Mouse (Mus musculus): Measurements from ENCODE around the gene Tst. TPM values are rescaled to one million over a fixed set of nuclear protein-coding genes. Genes with fewer than 3 reads are reported as not detected.

Tst gene
- 10 to 100 TPM; 19.1 to 25.8 (median 22.3) TPM for total RNA-seq (2022)

DNA sequence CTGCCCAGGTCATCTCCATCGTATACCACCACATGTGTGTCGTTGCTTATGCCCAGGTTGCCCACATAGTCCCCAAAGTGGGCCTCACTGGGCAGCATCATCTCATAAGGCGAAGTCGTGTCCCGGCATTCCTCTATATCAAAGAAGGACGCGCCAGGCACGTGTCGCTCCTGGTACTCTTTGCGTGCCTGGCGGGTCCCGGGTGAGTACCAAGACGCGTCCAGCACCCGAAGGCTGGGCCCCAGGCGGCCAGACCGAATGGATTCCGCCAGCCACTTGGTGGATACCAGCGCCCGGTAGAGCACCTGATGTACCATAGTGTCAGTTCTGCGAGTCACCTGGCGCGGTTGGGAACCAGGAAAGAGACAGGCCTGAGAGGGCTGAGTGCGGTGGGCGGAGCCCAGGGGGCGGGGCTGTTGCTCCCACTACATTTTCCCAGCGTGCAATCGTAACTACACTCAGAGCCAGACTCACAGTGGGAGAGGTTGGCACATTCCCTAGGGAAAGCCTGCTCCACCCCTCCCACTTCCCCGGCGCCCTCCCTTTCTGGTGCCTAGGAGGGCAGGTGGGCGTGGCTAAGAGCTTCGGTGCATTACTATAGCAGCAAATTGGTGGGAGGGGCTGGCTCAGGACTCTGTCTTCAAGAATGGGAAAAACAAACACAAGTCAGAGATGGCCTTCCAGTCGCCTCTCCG lies at the start of gene Tst:
Tst (minus strand) TSS at position 391 of the 695 bp plus-strand sequence.
- DNase-seq (ENCODE audit: low spot score in 2 of 2) = peak; percentile 90 to 93

DNA sequence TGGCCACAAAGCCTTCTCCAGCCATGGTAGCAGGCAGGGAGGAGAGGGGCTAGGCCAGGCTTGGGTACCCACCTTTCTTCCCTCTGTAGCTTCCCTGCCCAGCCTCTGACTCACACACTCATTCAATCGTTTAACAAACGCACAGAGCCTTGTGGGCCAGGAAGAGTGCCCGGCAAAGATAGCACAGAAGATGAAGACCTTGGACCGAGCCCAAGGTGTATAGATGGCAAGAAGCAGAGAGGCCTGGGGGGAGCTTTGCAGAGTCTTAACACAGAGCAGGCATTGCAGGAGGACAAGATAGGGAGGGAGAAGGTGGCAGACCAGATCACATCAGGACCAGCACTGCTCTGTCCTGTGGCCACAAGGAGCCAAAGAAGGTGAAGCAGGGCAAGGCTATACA lies 49.5 kb upstream of the Tst start:
- no peak for DNase-seq (ENCODE audit: low spot score in 2 of 2)

DNA sequence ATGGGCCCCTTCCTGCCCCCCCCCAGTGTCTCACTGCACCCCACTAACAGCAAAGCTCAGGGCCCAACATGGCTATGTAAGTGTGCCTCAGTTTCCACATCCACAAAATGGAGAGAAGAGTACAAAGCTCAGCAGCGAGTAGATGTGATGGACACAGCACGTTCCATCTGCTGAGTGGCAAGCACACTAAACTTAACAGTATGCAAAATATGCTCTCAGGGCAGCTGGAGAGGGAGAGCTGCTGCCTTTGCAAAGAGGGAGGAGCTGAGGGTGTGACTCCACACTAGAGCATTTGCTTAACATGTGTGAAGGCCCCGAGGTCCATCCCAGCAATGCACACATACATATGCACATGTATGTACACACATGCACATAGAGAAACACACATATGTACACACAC lies 47.2 kb upstream of the Tst start:
- no peak for DNase-seq (ENCODE audit: low spot score in 2 of 2)

DNA sequence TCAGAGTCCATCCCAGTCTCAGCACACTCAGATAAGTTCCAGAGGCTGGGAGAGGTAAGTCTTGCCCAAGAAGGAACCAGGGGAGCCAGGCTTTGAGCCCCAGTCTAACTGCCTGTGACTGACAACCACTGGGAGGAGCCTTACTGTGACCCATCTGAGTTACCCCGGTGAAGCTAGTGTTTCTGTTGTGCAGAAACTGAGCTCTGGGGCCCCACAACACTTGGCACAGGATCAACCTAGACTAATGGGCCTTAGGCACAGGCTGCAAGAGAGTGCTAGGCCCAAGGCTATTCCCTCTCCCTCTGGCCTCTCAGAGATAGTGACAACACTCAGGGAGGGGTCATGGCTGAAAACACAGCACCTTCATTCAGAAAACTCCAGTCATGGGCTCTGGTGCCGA lies 45.5 kb upstream of the Tst start:
- DNase-seq (ENCODE audit: low spot score in 2 of 2) = no peak

DNA sequence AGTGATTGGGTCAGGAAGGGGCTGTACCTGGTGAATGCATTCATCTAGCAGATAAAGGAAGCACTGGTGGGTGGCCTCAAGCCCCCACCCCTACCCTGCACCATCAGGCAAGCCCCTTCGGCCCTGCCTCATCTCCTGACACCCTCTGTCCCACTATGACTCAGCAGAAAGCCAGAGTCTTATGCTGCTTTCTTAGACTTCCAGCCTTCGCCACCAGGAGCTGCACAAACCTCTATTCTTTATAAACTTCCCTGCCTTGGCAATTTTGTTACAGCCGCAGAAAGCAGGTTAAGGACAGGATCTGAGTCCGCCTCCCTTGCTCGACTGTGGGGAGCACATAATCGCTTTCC lies 44.7 kb upstream of the Tst start:
- DNase-seq (ENCODE audit: low spot score in 2 of 2) = no peak

DNA sequence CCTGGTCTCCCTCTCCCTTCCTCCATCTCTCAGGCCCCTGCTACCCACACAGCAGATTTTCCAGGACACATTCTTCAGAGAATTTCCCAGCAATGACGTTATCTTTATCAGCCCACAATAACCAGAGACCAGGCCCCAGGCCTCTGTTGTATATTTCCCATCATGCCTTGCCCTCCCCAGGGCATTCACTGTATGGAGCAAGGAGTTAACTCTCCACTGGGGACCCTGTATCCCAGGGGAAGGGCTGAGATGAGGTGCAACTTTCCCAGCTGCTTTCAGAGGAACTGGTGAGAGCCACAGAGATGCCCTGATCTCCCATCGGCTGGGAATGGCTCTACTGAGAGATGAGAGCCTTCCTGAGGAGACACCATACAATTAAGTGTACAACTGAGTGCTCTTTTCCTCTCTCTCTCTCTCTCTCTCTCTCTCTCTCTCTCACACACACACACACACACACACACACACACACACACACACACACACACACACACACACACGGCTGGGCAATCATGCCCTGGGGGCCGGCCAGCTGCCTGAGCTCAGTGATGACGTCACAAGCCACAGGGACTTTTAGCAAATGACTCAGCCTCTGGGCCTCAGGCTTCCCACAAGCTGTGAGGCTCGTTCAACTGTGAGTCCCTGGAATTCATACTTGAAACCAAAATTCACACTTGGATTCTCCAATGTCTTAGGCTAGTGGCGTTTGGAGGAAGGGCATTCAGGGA lies 44.1 kb upstream of the Tst start:
- peak in 1 of 2 experiments; percentile 44 for DNase-seq (ENCODE audit: low spot score in 2 of 2)

DNA sequence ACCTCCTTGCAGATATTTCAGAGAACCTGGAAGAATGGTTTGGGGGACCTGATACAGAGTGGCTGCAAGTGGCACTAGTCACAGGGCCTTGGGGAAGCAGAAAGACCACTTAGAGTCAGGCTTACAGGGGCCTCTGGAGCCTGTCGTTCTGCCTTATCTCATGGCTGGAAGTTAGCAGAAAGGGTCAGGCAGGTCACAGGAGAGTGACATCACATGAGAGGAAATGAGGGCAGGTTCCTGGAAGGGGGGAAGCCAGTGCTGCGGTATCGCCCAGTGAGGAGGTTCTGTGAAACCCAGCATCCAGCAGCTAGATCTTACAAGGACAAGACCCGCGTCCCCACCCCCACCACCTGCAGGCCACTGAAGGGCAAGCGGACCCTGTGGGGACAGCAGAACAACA lies 43.4 kb upstream of the Tst start:
- no peak for DNase-seq (ENCODE audit: low spot score in 2 of 2)

DNA sequence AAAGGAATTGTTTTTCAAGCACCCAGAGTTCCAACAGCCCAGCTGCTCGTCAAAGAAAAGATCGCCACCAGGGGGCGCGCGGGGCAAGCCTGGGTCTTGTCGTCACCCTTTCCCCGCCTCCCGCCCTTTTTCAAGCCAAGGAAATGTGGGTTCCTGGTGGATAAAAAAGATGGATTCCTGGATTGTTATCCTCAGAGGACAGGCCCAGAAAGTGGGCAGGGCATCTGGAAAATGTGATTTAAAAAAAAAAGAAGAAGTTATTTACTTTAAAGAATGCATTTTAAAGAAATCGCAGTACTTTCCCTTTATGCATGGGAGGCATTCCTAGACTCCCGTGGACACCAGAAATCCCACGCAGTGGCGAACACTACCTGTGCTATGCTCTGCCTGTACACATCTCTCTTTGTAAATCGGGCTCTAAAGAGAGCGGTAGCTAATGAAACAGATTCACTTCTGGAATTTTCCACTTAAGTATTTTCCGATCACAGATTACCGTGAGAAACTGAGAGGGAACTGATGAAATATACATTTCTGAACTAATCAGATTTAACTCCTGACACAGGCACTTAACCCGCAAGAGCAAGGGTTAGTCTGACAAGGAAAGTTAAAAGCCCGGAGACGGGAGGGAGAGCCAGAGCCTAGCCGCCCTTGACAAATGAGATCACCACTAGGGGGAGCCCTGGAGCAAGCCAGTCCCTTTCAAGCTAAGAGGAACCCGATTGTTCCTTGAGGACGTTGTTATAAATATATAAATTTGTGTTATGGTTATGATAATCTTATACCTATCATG lies 42.2 kb upstream of the Tst start:
- peak; percentile 92 to 94 for DNase-seq (ENCODE audit: low spot score in 2 of 2)

DNA sequence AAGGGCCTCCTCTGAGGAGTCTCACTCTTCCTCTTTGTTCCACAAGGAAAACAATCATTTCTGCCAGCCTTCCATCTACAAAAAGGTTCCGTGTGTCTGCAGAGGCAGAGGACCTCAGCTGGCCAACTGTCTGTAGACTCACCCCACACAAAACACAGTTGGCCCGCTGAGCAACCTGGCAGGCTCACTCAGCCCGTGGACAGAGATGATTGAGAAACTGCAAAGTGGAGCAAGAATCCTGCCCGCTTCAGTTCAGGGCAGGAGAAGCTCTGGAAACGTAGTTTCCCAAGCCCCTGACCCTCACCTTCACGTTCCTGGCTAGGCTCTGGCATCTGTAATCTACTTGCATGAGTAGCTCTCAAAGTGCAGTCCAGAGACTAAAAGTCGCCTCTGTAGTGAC lies 41.4 kb upstream of the Tst start:
- no peak for DNase-seq (ENCODE audit: low spot score in 2 of 2)

DNA sequence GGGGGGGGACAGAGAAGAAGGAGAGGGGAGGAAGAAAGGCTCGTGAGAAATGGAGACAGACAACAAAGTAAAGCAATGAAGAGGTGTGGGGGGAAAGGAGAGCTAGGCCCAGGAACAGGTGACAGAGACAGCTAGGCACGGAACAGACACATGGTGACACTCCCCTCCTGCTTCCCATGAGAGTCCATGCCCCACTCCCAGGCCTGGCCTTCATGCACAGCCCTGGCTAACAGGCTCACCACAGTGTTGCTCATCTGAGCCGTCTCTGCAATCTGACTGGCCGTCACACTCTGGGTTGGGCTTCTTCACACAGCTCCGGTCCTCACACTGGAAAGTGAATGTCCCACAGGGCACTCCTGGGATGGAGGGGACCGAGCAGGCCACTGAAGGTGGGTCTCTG lies 38.1 kb upstream of the Tst start:
- no peak for DNase-seq (ENCODE audit: low spot score in 2 of 2)

DNA sequence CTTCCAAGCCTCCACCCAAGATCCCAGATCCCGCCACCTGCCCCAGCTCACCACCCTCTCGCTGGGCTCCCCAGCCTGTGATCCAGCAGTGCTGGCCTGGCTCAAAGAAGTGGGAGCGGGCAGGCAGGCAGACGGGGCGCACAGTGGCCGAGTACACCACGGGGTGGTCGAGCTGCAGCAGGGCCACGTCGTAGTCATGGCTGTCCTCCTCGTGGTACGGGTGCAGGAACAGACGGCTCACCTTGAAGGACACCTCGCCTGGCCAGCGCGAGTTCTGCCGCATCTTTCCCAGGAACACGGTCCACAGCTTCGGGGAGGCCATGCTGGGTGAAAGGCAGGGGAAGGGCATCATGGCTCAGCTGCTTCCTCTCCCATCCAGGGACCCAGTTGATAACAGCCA lies 36.5 kb upstream of the Tst start:
- DNase-seq (ENCODE audit: low spot score in 2 of 2) = no peak

DNA sequence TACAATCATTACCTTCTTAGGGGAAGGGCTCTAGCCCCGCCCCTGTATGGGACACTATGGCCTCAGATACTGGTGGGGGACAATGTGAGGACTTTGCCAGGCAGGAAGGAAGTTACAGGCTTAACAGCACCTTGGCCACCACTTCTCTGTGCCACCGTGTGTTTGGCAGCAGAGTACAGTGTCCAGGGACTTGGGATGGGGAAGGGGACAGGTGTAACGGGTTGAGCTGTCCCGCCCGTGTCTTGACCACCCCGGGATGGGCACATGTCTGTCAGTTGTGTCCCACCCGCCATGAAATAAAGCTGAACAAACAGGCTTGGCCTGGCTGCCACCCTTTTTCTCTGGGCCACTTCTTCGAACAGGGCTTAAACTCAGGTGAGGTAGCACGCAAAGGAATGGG lies 33.3 kb upstream of the Tst start:
- DNase-seq (ENCODE audit: low spot score in 2 of 2) = no peak

DNA sequence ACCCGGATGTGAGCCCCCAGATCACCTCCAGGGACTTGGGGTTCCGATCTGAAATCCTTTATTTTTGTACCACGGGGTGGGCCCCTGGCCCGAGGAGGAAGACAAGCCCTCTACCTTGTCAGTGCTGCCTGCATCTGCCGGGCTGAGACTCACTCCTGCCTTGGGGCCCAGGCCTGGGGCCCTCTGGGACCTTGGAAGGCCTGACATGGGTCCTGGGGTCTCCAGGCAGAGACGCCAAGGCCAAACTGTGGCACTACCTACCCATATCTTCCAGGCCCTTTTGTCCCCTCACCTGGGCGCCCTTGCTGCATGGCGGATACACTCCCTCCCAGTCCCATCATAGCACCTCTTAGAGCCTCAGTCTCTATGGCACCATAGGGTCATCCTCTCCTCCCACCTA lies 32.8 kb upstream of the Tst start:
- no peak for DNase-seq (ENCODE audit: low spot score in 2 of 2)

DNA sequence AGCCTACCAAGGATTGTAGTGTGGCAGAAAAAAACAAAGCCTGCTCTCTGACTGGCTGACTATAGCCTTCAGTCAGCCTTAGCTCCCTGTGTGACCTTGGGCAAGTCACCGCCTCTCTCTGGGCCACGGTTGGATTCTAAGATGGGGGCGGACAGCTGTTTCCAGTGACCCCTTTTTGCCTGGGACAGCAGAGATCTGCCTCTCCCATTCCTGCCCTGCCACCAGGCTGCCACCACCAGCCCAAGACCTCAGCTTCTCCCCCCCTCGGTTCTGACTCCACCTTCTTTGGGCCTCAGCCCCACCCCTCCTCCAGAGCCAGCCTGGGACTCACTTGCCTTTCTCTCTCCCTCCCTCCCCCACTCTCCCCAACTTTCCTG lies 32.3 kb upstream of the Tst start:
- no peak for DNase-seq (ENCODE audit: low spot score in 2 of 2)

DNA sequence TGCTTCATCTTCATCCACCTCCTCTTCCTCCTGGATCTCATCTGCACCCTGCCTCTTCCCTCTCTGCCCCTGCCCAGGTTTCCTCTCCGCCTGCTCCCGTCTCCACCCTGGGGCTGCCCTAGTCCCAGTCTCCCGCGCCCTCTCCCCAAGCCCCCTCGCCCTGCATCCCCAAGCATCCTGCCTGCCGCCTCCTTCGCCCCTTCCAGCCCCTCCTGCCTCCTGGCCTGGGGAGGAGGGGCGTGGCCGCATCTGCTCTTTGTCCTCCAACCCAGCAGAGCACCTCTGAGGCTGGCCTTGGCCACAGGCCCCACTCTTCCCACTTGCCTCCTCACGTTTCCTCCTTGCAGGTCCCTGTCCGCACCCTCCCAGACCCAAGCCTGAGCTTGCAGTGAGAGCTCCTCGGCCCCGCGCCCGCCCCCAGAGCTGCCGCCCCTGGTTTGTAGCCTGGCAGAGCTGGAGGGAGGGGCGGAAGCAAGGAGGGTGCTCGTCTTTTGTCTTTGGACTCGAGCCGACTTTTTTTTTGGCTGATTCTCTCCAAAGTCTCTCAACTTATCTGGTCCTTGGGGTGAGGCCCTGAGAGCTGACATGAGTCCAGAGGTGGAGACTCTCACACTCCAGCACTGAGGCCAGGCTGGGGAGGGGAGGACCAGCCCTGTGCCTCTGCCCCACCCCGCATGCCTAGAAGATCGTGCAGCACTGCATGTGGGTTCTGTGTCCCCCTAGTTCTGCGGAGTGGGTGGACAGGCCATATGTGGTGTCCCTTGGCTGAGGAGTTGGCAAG lies 31.7 kb upstream of the Tst start:
- DNase-seq (ENCODE audit: low spot score in 2 of 2) = peak in 1 of 2 experiments; percentile 50

DNA sequence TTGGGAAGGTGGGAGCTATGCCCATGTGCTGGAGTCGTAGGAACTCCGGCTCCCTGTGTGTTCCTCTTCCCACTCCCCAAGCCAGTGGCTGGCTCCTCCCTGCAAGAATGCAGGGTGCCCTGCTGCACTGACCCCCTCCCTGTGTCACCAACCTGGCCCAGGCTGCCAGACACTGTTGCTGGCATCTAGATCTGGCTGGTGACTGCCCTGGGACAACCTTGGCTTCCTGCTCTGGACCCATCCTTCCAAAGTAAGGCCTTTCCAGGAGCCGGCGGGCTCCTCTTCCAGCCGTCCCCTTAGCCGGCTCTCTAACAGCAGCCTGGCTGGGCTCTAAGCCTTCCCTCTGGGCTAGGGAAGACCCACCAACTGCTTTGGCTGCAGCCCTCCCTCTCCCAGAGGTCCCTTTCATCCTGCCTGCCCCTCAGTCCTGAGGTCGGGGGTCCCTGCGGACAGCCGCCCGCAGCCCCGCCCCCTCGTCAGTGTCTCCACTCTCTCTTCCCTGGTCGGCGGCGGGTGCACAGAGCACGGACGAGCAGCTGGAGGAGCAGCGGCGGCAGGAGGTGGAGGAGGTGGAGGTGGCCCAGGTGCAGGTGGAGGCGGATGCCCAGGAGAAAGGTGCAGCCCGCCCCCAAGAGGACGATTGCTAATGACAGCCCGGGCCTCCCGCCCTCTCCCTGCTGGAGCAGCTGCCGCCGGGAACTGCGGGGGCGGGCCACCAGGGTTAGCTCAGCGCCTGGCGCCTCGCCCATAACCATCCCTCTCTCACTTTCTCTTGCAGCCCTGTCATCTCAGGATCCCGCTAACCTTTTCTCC lies 30.9 kb upstream of the Tst start:
- DNase-seq (ENCODE audit: low spot score in 2 of 2) = peak; percentile 74 to 83

DNA sequence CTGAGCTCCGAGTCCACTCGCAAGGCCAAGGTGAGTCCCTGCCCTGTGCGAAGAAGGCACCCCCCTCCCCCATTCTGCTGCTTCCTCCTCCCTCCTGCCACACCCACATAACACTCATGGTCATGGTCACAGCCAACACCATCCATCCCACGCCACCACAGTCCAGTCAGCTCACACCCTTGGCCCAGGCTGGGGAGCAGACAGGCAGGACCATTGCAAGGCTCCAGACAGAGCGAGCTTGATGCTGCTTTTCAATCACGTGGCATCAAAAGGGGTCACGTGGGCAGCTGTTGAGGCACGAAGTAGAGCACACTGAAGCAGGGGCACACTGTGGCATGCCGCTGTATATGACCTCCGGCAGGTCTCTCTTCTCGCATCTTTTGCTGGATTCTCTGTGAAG lies 30.0 kb upstream of the Tst start:
- DNase-seq (ENCODE audit: low spot score in 2 of 2) = no peak

DNA sequence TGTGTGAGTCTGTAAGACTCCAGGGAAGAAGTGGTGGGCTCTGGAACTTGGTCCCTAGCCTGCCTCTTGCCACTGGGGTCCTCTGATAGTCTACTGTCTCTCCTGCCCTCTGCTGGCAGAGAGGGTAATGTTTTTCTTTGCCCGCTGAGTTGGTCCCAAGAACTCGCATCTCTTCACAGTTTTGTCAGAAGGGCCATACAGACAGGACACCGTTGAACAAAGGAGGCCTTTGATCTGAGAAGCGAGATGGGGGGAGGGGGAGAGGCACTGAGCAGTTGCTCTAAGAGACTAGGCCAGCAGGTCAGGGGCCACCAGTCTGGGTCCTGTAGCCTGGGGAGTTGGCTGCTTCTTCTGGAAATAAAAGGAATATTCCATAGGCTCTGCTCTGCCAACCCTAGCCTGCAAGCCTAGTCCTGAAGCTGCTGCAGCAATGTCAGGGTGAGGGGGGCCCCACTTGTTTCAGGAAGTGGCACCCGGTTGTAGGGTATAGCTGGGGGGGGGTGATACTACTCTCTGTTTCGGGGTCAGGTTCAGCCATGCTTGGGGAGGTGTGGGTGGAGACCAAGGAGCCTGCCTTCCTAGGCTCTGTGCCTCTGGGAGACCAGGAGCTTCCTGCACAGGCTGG lies 29.3 kb upstream of the Tst start:
- no peak for DNase-seq (ENCODE audit: low spot score in 2 of 2)

DNA sequence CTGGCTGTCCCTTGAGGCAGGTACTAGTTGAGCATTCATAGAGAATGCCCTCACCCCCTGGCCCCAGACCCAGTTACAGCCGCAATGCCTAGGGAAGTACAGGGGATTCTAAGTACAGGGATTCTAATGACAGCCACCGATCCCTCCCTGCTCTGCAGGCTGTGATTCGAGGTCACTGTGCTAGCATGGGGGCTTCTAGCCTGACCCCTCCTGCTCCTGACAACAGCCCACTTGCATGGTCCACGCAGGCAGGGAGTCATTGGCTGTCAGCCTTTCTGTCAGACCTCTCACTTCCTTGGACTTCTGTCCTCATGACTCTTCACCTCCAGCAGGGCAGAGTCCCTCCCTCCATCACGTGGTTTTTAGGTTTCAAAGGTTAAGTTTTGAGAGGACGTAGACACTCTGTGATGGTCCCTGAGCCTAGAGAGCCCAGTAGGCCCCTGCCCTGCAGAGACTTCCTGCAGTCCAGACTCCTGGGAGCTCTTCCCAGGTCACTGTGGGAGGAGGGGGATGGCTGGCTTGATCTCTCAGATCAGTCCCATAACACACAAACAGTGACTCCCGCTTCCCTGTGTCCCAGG lies 25.9 kb upstream of the Tst start:
- DNase-seq (ENCODE audit: low spot score in 2 of 2) = no peak

DNA sequence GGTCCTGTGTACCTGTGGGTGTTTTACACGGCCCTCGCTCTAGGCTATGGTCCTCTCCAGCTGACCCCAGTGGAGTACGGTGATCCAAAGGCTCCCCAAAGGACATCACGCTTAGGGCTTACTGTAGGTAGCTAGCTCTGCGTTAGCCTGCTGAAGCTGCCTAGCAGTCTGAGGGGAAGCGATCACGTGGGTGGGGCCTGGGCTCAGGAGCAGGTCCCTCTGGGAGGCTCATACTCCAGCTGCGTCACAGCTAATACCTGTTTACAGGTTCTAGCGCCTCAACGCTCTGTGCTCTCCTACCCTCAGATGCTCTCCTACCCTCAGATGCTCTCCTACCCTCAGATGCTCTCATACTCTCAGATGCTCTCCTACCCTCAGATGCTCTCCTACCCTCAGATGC lies 25.2 kb upstream of the Tst start:
- DNase-seq (ENCODE audit: low spot score in 2 of 2) = no peak
